Mouse (Mus musculus) B cell, adult 2 months (primary cell): ENCODE measurements around the gene Lmna.

Experiments used
- DNase-seq, 2 experiments: peaks; one replicate each; pipeline ENCODE4 v3.0.0; 2022

Gene Lmna

GRCm38 (mm10) chr3:88467116-88467824 lies 42.5 kb downstream of the Lmna start:
- peak; percentile 92 to 93 for DNase-seq

- DNase-seq, result no peak
Observed at GRCm38 (mm10) chr3:88465127-88465526, 44.6 kb downstream of the Lmna start.

- DNase-seq, result no peak
Observed at GRCm38 (mm10) chr3:88464425-88464824, 45.3 kb downstream of the Lmna start.

GRCm38 (mm10) chr3:88460983-88461696 lies 48.6 kb downstream of the Lmna start, which contains the start of gene Sema4a:
Sema4a (minus strand) TSS chr3:88461182.
- no peak for DNase-seq

GRCm38 (mm10) chr3:88460029-88460428 lies 49.7 kb downstream of the Lmna start:
- no peak for DNase-seq

GRCm38 (mm10) chr3:88458778-88459219 lies 51.0 kb downstream of the Lmna start:
- DNase-seq, result no peak

GRCm38 (mm10) chr3:88456746-88457532 lies 52.8 kb downstream of the Lmna start:
- DNase-seq, result no peak

- DNase-seq, result no peak
Observed at GRCm38 (mm10) chr3:88456313-88456712, 53.4 kb downstream of the Lmna start.

- DNase-seq, result no peak
Observed at GRCm38 (mm10) chr3:88455588-88456264, 54.0 kb downstream of the Lmna start.

GRCm38 (mm10) chr3:88454762-88455587 lies 54.8 kb downstream of the Lmna start:
- DNase-seq, result no peak

- DNase-seq, result peak; percentile 59 to 60
Observed at GRCm38 (mm10) chr3:88453986-88454385, 55.8 kb downstream of the Lmna start.

GRCm38 (mm10) chr3:88453369-88453768 lies 56.4 kb downstream of the Lmna start:
- DNase-seq, result no peak

GRCm38 (mm10) chr3:88452716-88453115 lies 57.0 kb downstream of the Lmna start:
- DNase-seq, result no peak

GRCm38 (mm10) chr3:88452246-88452645 lies 57.5 kb downstream of the Lmna start:
- no peak for DNase-seq

GRCm38 (mm10) chr3:88450379-88451131 lies 59.2 kb downstream of the Lmna start:
- no peak for DNase-seq

- DNase-seq, result no peak
Observed at GRCm38 (mm10) chr3:88449395-88450023, 60.2 kb downstream of the Lmna start.

GRCm38 (mm10) chr3:88448443-88448842 lies 61.3 kb downstream of the Lmna start:
- no peak for DNase-seq

- DNase-seq, result no peak
Observed at GRCm38 (mm10) chr3:88447676-88448183, 62.0 kb downstream of the Lmna start.

GRCm38 (mm10) chr3:88446471-88447123 lies 63.2 kb downstream of the Lmna start:
- no peak for DNase-seq

- no peak for DNase-seq
Observed at GRCm38 (mm10) chr3:88442888-88443287, 66.9 kb downstream of the Lmna start.
